Mouse (Mus musculus) ES-Bruce4 (cell line): ENCODE results near the gene Mvb12b.

Source experiments
- CTCF ChIP-seq: IDR thresholded peaks from one replicate; pipeline ENCODE4 v1.8.1; 2011; ENCODE audit warnings: low read depth, low read length
- EP300 ChIP-seq: IDR thresholded peaks from 2 replicates; pipeline ENCODE4 v1.6.1; 2011; ENCODE audit warnings: low read depth, low read length; ENCODE audit not compliant: insufficient read depth
- POLR2A ChIP-seq: IDR thresholded peaks from one replicate; pipeline ENCODE4 v1.8.1; 2011; ENCODE audit warnings: low read length; ENCODE audit not compliant: insufficient read depth

GRCm38 (mm10) chr2:33856746-33857145, 31.0 kb downstream of the Mvb12b start:
- TF ChIP-seq EP300 (no peak), POLR2A (no peak), CTCF (no peak)
